ENCODE assay signal across 8 mouse cellular contexts in the genomic region with DNA sequence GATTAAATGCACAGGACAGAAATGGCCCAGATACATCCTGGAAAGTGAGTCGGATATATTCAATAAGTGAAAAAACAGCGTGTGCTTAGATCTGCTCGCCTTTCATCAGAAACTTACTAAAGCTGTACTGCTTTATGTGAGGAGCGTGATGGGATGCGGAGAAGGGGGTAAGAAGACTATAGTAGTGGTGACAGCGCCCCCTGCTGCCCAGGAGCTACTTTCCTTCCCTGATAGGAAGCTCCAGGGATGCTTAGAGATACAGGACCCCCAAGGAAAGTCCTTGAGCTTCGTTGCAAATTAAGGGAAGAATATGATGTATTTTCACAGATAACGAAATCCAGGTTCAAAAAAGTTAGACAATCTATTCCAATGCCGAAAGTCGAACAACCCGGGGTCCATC. TPM values are rescaled to one million over a fixed set of nuclear protein-coding genes. Genes with fewer than 3 reads are reported as not detected.
DNase-seq lines count a peak whose midpoint lies in the region; ATAC-seq and TF ChIP-seq lines count a peak whose summit lies in the region.

No protein-coding gene starts in this region.

- TF ChIP-seq POLR2A in heart, adult 2 months (IDR thresholded peaks at IDR 0.05; ENCODE audit: insufficient read depth, low read depth, low read length) = no peak
- no peak for TF ChIP-seq POLR2A in embryonic fibroblast, embryonic 13.5 days (IDR thresholded peaks at IDR 0.05; ENCODE audit: low read depth, low read length)

- no peak for TF ChIP-seq EP300 in heart, adult 2 months (IDR thresholded peaks at IDR 0.05; ENCODE audit: insufficient read depth, low read depth, low read length)

- 29% methylated on average over 11 of the region's 11 CpGs for WGBS in heart, adult 2 months
- WGBS in heart, embryonic 11.5 days (ENCODE audit: insufficient replicate concordance) = 24% methylated on average over 11 of the region's 11 CpGs

- H3K36me3 ChIP-seq in heart, adult 2 months (ENCODE audit: control insufficient read depth, insufficient read depth, low read length) = no peaks in the 10 kb centered on the region
- H3K36me3 ChIP-seq in heart, embryonic 11.5 days (ENCODE audit: control insufficient read depth, insufficient read depth, low read length) = no peaks in the 10 kb centered on the region

- TF ChIP-seq CTCF in heart, adult 2 months (IDR thresholded peaks at IDR 0.05) = peak; percentile 67
- peak; percentile 33; the same call in 1 of the 2 replicates for TF ChIP-seq CTCF in embryonic fibroblast, embryonic 13.5 days (IDR thresholded peaks at IDR 0.05; ENCODE audit: borderline replicate concordance, insufficient read depth, low read length)

- no peak overlapping the region for H3K4me2 ChIP-seq in heart, embryonic 11.5 days

- no peak for ATAC-seq in heart, embryonic 11.5 days (replicated peaks; ENCODE audit: insufficient number of reproducible peaks, low FRiP score, low TSS enrichment)
- ATAC-seq in monocyte, adult 5-6 weeks (replicated peaks; ENCODE audit: insufficient number of reproducible peaks, low FRiP score, low TSS enrichment, poor library complexity, severe bottlenecking) = 0 out of 2 replicates have a peak, but pooled peaks have one; percentile 47

- H3K9me3 ChIP-seq in heart, embryonic 11.5 days (replicated peaks; ENCODE audit: control insufficient read depth, low read length) = no peaks in the 10 kb centered on the region

- H3K4me1 ChIP-seq in heart, adult 2 months (ENCODE audit: control insufficient read depth, insufficient read depth, low read length) = no peaks in the 10 kb centered on the region
- H3K4me1 ChIP-seq in heart, embryonic 11.5 days (ENCODE audit: control insufficient read depth, insufficient read depth, low read length) = no peaks in the 10 kb centered on the region
- H3K4me1 ChIP-seq in embryonic fibroblast, embryonic 13.5 days (ENCODE audit: control insufficient read depth, insufficient read depth, low read length) = no peaks in the 10 kb centered on the region

- no peak overlapping the region for H3K4me3 ChIP-seq in heart, adult 2 months
- H3K4me3 ChIP-seq in heart, embryonic 11.5 days (ENCODE audit: low read depth, low read length) = no peak overlapping the region
- H3K4me3 ChIP-seq in embryonic fibroblast, embryonic 13.5 days (ENCODE audit: insufficient read depth, low read length) = no peak overlapping the region

- intact Hi-C loops in heart, adult 2 months (cut with DNase I) = no loop called here

- no peaks in the 10 kb centered on the region for H3K79me2 ChIP-seq in heart, adult 2 months (replicated peaks; ENCODE audit: control insufficient read depth, insufficient read depth, low read length)

- no peaks in the 10 kb centered on the region for H3K27me3 ChIP-seq in heart, adult 2 months (ENCODE audit: control insufficient read depth, insufficient read depth, low read length)
- H3K27me3 ChIP-seq in heart, embryonic 11.5 days (ENCODE audit: control insufficient read depth, insufficient read depth, low read length) = no peaks in the 10 kb centered on the region

- H3K9ac ChIP-seq in heart, adult 2 months (ENCODE audit: low read depth, low read length) = no peak overlapping the region
- no peak overlapping the region for H3K9ac ChIP-seq in heart, embryonic 11.5 days (ENCODE audit: low read depth, low read length)

- peak in 1 of 2 experiments; percentile 7 for DNase-seq in heart, adult 2 months
- DNase-seq in A20 (ENCODE audit: low read depth, low spot score) = peak; percentile 55
- peak; percentile 54 for DNase-seq in adrenal gland, postnatal 10 days
- DNase-seq in layer of hippocampus, adult 9-11 months = peak; percentile 54
- no peak for DNase-seq in urinary bladder, postnatal 10 days (ENCODE audit: low spot score)

- H3K27ac ChIP-seq in heart, adult 2 months = no peak overlapping the region
- H3K27ac ChIP-seq in heart, embryonic 11.5 days (ENCODE audit: low read depth, low read length) = no peak overlapping the region
- no peak overlapping the region for H3K27ac ChIP-seq in embryonic fibroblast, embryonic 13.5 days (ENCODE audit: insufficient read depth, low read length)

RNA-seq across cellular contexts. Expression of a gene that starts 17.1 kb away (rescaled TPM):
- not detected for total RNA-seq in heart, adult 2 months (2021)
- 0.31 and 0.38 TPM in 2 replicates for polyA plus RNA-seq in heart, adult 2 months (2012; rRNA removed)
- not detected in 2 replicates for polyA plus RNA-seq in heart, embryonic 11.5 days (2014; fragmentation: Nextera tagmentation; extraction: Ambion mirVana)
- total RNA-seq in adrenal gland, postnatal 10 days (2021) = not detected
- not detected in 2 replicates for polyA plus RNA-seq in embryonic fibroblast, embryonic 13.5 days (2011; ENCODE audit: insufficient read length, low read depth, missing spikeins)
- 1.7 to 4.1 TPM in 2 of 3 replicates, not detected in the other for total RNA-seq in monocyte, adult 5-6 weeks (2017)
